Mouse (Mus musculus) urinary bladder, adult 18-20 months (tissue): Measurements from ENCODE around the gene Gpr176.
A peak's percentile ranks its signal among the peaks of the same experiment; 100 is the strongest.
"Not testable (repeated sequence)": the region's sequence is repeated elsewhere in the genome, so short reads cannot be mapped to it uniquely, and the experiment has no call there.

ENCODE experiments used
- DNase-seq, 2 experiments: peaks; one replicate each; pipeline ENCODE4 v3.0.0; 2022; ENCODE audit warnings: low spot score in 2 of 2, mixed read lengths in 2 of 2

The Gpr176 gene

GRCm38 (mm10) chr2:118301656-118302055 is 71.6 kb downstream of the Gpr176 start:
- no peak for DNase-seq

- no peak for DNase-seq
Observed at GRCm38 (mm10) chr2:118301041-118301545, 72.1 kb downstream of the Gpr176 start.

GRCm38 (mm10) chr2:118299981-118300380 is 73.2 kb downstream of the Gpr176 start:
- no peak for DNase-seq

DNA sequence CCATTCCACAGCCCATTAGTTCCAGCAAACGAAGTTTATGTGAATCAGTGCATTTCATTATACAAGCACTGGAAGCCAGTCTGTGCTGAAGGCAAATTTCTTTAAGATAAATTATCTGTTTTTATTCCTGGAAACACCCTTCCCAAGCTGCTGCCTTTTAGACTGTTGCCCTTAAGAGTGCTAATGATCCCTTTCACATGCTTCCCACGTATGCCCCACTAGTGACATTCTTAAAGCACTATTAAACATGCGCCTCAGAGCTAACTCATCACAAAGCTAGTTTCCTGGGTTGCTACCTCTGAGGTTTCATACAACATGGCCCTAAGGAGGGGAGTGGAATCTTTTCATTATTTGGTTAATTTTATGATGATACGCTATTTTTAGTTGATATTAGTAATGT is 74.6 kb downstream of the Gpr176 start:
- no peak for DNase-seq

GRCm38 (mm10) chr2:118297966-118298365 is 75.3 kb downstream of the Gpr176 start:
- DNase-seq, result no peak

- DNase-seq, result no peak
Observed at GRCm38 (mm10) chr2:118295505-118295904, 77.7 kb downstream of the Gpr176 start.

DNA sequence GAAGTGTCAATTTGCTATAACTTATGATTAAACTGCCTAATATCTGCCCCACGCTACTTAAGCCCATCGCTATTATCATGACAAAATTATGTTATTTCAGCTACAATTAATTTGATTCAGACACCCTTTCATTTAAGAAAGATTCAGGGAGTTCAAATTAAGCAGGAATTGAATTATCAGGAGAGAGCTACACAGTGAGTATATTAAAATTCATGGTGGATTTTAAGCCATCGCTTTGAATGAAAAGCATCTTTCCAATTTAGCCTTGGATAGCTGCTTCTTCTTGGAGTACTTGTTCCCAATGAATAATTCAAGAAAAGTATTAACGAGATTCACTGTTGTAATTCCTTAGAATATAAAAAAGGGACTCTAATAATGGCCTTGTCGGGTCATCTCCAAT is 79.6 kb downstream of the Gpr176 start:
- no peak for DNase-seq

DNA sequence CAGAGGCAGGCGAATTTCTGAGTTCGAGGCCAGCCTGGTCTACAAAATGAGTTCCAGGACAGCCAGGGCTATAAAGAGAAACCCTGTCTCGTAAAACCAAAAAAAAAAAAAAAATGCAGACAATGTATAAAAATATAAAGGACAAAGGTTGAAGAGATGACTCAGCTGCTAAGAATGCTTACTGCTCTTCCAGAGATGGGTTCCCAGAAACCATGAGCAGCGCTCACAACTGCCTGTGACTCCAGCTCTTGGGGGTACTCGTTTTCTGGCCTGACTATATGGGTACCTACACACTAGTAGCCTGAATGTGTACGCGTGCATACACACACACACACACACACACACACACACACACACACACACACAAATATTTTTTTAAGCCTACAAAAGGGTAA is 84.2 kb downstream of the Gpr176 start:
- DNase-seq, result not testable (repeated sequence)

GRCm38 (mm10) chr2:118288326-118289065 is 84.7 kb downstream of the Gpr176 start:
- no peak for DNase-seq

DNA sequence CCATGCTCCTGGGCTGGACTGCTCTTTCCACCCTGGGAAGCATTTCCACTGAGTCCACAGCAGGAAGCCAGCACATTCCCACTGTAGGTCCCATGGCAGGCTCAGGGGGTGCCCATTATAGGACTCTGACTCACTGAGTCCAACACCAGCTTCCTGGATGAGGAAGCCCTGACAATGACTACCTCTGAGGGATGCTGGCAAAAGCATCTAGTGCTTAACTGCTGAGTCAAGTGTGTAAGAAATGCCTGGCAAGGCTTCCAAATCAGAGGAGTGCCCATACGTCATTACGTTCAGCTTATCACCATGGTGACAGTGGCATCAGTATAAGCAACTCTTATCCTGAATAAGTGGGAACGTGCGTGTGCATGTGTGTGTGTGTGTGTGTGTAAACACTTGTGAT is 85.5 kb downstream of the Gpr176 start:
- DNase-seq, result no peak

GRCm38 (mm10) chr2:118282467-118282866 is 90.8 kb downstream of the Gpr176 start:
- DNase-seq, result no peak

DNA sequence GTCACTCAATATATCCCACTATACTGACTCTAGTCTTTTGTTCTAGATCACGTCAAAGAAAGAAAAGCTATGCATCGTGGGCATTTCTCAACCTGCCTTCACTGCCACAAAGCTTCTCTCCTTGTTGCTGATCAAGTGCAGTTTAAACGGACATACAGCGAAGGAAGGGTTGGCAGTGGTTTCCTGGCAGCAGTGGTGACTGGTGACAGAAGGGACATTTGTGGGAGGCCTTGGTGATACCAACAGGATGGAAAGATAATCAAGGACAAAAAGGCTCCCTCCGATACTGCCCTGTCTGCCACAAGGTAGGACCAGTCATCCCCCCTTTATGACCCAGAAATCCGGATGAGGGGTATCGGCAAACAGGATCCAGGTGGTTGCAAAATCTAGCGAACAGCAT is 95.0 kb downstream of the Gpr176 start:
- DNase-seq, result no peak

GRCm38 (mm10) chr2:118271606-118272005 is 101.6 kb downstream of the Gpr176 start:
- no peak for DNase-seq

DNA sequence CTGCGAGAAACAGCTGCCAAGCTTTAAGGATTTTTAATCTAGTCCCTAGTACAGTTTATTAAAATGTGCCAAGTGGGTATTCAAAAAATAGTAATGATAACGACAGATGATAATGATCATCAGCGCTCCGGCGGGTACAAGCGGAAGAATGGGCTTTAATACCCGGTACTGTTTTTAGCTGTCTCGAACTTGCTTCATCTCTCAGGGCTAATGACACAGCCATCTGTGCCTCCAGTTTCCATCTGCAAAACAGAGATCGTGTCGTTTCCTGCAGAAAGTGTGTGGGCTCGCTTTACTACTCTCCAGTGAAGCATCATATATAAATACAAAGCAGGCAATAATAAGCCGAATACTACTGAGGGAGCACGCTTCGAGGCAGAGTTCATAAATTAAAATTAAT is 103.0 kb downstream of the Gpr176 start:
- no peak for DNase-seq

DNA sequence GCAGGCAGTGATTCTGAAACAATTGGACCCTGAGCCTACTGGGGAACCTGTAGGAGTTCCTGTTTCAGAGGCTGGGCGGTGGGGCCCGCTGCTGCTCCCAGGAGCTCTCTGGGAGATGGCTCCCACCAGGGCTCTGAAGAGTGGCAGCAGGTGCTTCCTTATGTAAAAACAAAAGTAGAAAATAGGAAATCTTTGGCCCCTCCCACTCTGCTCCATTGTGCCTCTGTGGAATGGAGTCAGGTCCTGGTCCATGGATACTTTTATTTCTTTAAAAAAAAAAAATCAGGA is 109.4 kb downstream of the Gpr176 start:
- no peak for DNase-seq

- DNase-seq, result peak in 1 of 2 experiments; percentile 16
Observed at GRCm38 (mm10) chr2:118263151-118263913, 109.9 kb downstream of the Gpr176 start.

- DNase-seq, result no peak
Observed at GRCm38 (mm10) chr2:118262673-118263072, 110.5 kb downstream of the Gpr176 start.

- no peak for DNase-seq
Observed at GRCm38 (mm10) chr2:118259746-118260145, 113.5 kb downstream of the Gpr176 start.

DNA sequence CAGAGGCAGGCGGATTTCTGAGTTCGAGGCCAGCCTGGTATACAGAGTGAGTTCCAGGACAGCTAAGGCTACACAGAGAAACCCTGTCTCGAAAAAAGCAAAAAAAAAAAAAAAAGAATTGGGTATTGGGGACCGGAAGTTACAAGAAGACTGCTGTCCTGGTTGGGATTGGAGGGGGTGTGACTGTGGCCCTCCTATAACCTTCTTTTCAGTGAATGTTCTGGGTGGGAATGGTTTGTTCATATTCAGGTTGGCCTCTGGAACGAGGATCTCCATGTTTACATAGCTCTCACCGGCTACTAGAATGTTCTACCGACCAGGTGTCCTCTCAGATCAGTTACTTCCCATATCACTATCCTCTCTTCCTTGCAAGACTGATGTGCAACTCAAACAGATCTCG is 116.1 kb downstream of the Gpr176 start:
- no peak for DNase-seq

DNA sequence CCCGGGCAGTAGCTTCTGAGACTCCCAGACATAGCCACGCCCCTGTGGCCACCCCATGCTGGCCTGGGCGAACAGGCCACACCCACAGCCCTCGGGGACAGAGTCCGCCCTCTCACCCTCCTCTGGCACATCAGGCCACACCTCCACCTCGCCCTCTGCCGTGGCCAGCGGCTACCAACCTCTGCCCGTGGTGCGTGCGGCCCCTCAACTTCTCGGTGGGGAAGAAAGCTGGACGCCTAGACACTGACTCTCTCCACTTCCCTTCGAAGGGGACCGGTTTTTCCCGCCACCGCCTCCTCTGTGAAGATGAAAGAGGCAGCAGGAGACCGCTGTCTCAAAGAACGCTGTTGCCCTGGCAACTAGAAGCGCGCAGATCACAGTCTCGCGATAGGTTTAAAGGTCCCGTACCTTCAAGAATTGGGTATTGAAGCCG is 116.6 kb downstream of the Gpr176 start, which contains the start of gene Fsip1:
TSS of gene Fsip1 (minus strand) at position 346 of the 433 bp plus-strand sequence.
- DNase-seq, result peak; percentile 68 to 69

GRCm38 (mm10) chr2:118254516-118254915 is 118.7 kb downstream of the Gpr176 start:
- DNase-seq, result no peak

DNA sequence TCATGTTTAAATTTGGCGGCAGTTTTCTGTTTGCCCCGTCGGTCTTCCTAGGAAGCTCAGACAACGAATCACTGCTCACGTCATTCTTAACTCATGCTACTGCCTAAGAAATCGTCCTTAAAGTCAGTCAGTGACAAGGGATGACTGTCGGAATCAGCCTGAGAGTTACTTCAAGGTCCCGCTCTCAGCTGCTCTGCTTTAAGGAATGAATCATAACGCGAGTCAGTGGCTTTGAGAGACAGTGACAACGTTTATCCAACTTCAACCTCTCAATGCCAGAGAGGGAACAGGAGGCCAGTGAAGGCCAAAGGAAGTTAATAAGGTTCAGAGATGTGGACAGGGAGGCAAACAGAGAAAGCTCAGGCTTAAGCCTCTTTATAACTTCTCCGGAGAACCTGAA is 124.3 kb downstream of the Gpr176 start:
- DNase-seq, result no peak

DNA sequence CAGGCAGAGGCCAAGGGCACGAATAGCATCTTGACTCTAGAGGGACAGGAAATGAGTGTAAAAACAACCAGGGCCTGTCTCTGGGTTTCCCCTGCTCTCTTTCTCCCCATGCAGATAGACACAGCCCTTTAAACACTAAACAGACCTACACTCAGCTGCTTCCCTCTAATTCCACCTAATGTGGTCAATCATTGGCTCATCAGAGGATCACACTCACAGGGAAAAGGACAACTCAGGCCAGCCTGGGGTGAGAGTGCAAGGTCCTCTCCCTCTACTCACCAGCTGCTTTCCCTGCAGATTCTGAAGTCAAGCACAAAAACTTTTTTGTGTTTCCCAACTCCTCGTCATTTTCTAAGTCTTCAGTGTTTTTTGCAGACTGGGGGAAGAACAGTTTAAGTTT is 125.2 kb downstream of the Gpr176 start:
- DNase-seq, result no peak
